Mouse (Mus musculus) B cell, adult (primary cell): ENCODE data around the gene Dnah5. TPM values are rescaled to one million over a fixed set of nuclear protein-coding genes. Genes with fewer than 3 reads are reported as not detected.

Source experiments
- total RNA-seq: library from RNA; stranded (reverse); gene quantifications from 4 replicates; pipeline ENCODE4 v1.2.4, GENCODE M21; 2023; ENCODE audit not compliant: inconsistent age

Gene Dnah5
- not detected in 4 replicates for total RNA-seq

DNA sequence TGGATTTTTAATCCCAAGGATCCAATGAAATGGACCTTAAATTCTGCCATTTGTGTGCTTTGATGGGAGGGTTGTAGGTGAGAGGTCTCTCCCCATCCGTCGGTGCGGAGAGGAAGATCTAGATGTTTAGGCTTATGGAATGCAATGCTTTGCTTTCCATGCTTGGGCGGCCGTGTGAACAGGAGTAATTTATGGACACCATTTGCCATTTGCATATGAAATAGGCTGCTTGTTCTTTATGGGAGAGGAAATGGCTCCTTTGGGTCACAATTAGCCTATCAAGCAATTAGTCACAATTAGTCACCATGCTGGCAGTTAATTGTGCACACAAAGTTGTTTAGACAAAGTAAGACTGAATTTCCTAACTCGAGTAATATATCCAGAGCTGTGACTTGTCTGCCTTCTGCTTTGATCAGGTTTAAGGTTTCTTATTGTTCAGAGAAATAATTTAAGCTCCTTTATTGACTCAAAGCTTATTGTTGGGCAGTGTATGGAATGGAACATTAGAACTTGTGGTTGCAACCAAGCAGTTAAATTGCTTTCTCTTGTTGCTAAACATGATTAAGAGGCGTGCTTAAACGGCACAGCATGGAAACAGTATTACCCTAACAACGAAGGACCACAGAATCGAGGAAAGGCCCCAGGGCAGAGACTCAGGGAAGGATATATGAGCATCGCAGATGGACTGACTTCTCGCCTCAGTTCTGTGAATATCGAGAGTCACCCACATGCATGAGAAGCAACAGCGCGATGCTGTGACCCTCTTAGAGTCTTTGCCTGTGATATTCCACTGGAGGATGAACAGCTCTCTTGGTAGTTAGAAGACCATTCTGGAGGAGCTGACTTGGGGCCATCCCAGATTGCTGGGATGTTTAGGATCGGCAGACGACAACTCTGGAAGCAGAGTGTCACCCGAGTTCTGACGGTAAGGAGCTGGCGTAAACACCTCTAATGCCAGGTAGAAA lies at the start of gene Dnah5:
Dnah5 (plus strand) TSS at position 642 of the 965 bp plus-strand sequence.

Other genes starting within 250 kb of the Dnah5 start
- 29.3 to 39.5 TPM (median 34.6 TPM) in 4 replicates for gene Trio, start 177.9 kb upstream of the Dnah5 start, total RNA-seq